Mouse (Mus musculus) kidney, postnatal 0 days (tissue): ENCODE data around the gene Abca2. TPM values are rescaled to one million over a fixed set of nuclear protein-coding genes. Genes with fewer than 3 reads are reported as not detected.
A peak's percentile ranks its signal among the peaks of the same experiment; 100 is the strongest.

Experiments used
- ATAC-seq: fragments of 200-750 bp; cut with Nextera tagmentation; replicated peaks from 2 replicates; pipeline ENCODE4 v1.8.0; 2017; ENCODE audit warnings: low read depth, moderate number of reproducible peaks, moderate TSS enrichment, moderate library complexity; ENCODE audit not compliant: low FRiP score
- DNase-seq: peaks from one replicate; pipeline ENCODE4 v3.0.0-alpha.2; 2016; ENCODE audit warnings: low spot score
- H3K27ac ChIP-seq: fragments of 300-500 bp; sonication (generic); 2 replicates; pipeline ENCODE4 v1.5.1; 2014; ENCODE audit warnings: mild to moderate bottlenecking
- H3K27me3 ChIP-seq: fragments of 300-500 bp; sonication (generic); 2 replicates; pipeline ENCODE4 v1.6.1; 2014; ENCODE audit warnings: low read length, mixed read lengths; ENCODE audit not compliant: insufficient read depth
- H3K36me3 ChIP-seq: fragments of 300-500 bp; sonication (generic); 2 replicates; pipeline ENCODE4 v1.6.1; 2014; ENCODE audit warnings: low read length, mixed read lengths; ENCODE audit not compliant: insufficient read depth
- H3K4me1 ChIP-seq: fragments of 300-500 bp; sonication (generic); replicated peaks from 2 replicates; pipeline ENCODE4 v1.6.1; 2014; ENCODE audit warnings: antibody characterized with exemption, low read length, mixed read lengths; ENCODE audit not compliant: insufficient read depth
- H3K4me2 ChIP-seq: fragments of 300-500 bp; sonication (generic); 2 replicates; pipeline ENCODE4 v1.6.1; 2014; ENCODE audit warnings: mild to moderate bottlenecking, low read length, moderate library complexity, mixed read lengths
- H3K4me3 ChIP-seq: fragments of 300-500 bp; sonication (generic); replicated peaks from 2 replicates; pipeline ENCODE4 v1.5.1; 2014; ENCODE audit warnings: low read depth, low read length
- H3K9ac ChIP-seq: fragments of 300-500 bp; sonication (generic); 2 replicates; pipeline ENCODE4 v1.6.1; 2014; ENCODE audit warnings: low read depth, low read length
- H3K9me3 ChIP-seq: fragments of 300-500 bp; sonication (generic); replicated peaks from 2 replicates; pipeline ENCODE4 v1.6.1; 2016; ENCODE audit warnings: low read length, inconsistent platforms, mixed read lengths
- CTCF ChIP-seq: IDR thresholded peaks from 2 replicates; pipeline ENCODE4 v1.5.1; 2016; ENCODE audit warnings: antibody characterized with exemption, low read depth, mild to moderate bottlenecking, moderate library complexity
- WGBS: fragments of 180-500 bp; shearing (Covaris S2); extraction: QIAGEN DNeasy Blood & Tissue Kit; methylation state at CpG from one replicate; pipeline ENCODE4 v1.1.7; 2014; 5-methylcytosine and 5-hydroxymethylcytosine counted together
- polyA plus RNA-seq: library from polyadenylated mRNA; unstranded; fragments of >200 nt; fragmentation: Nextera tagmentation; extraction: Ambion mirVana; gene quantifications from 2 replicates; pipeline ENCODE4 v1.2.1, GENCODE M21; 2015

Gene Abca2
- polyA plus RNA-seq, 1 experiment from 2014 or later: 9.7 TPM

DNA sequence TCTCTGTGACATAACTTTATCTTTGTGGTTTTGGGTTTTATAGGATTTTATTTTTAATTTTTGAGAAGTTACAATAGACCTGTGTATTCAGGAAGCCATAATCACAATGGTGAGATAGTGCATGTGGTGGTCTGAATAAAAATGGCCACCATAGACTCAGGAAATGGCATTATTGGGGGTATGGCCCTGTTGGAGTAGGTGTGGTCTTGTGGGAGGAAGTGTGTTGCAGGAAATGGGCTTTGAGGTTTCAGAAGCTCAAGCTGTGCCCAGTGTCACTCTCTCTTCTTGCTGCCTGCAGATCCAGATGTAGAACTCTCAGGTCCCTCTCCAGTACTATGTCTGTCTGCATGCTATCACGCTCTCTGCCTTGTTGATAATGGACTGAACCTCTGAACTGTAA, 52.0 kb downstream of the Abca2 start:
- no peaks in the 10 kb centered on the region for H3K9me3 ChIP-seq
- no peak for TF ChIP-seq CTCF
- no peak overlapping the region for H3K4me2 ChIP-seq
- ATAC-seq (no peak), DNase-seq (no peak)
- H3K4me1 ChIP-seq: no peaks in the 10 kb centered on the region
- no peak overlapping the region for H3K27ac ChIP-seq
- no peaks in the 10 kb centered on the region for H3K36me3 ChIP-seq
- H3K9ac ChIP-seq: no peak overlapping the region
- no peaks in the 10 kb centered on the region for H3K27me3 ChIP-seq
- 76% methylated on average over 1 of the region's 1 CpGs for WGBS
- no peak overlapping the region for H3K4me3 ChIP-seq

DNA sequence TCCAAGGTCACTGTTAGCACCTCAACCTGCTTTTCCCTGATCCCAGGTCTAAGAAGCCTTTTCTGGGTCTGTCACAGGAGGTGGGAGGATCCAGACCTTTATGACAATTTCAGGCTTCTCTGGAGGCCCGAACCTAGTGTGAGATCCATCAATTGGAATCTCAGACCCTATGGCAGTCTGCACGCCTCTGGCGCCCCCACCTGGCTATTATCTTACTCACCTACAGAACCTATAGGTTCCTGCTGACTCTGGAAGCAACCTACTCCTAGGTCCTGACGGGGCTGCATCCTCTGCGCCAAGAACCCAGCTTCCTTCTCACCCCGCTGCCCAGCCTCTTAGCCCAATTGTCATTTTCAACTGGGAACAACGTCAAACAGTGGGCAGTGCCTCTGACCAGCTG, 54.5 kb downstream of the Abca2 start:
- ATAC-seq: no peak
- Histone ChIP-seq H3K9ac (no peak overlapping the region), H3K4me1 (no peaks in the 10 kb centered on the region), H3K27ac (no peak overlapping the region), H3K9me3 (no peaks in the 10 kb centered on the region), H3K36me3 (no peaks in the 10 kb centered on the region), H3K4me2 (no peak overlapping the region), H3K4me3 (no peak overlapping the region), H3K27me3 (no peaks in the 10 kb centered on the region; the same call in 1 of the 2 replicates)
- peak; percentile 24 for DNase-seq
- peak; percentile 62 for TF ChIP-seq CTCF
- 24% methylated on average over 7 of the region's 7 CpGs for WGBS

DNA sequence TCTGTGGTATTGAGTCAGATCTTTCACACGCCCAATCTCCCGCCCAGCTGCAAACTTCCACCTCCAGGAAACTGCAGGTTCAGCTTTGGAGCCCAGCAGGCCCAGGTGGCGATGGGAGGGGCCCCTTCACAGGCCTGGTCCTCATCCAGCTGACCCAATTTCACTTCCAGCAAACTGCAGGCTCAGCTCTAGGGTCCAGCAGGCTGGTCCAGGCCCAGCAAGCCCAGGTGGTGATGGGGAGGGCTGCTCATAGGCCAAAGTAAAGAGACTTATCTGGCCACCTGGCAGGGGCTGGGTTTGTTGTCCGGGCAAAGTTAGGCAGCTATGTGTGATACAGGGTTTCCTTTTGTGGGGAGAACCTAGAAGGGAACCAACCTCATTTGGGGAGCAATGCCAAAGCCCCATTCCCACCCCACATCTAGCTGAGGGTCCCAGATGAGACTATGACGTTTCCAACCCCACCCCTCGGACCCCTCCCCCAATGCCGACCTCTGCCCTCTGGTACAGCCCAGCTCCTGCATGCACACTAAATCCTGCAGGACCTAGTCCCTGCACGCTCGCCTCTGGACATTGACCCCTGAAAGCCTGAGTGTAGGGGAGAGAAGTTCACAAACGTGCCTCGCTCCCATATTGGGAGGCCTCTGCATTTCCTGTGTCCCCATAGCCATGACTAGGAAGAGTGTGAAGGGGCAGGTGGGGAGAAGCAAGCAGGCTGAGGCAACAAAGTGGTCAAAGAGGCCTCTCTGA, 56.6 kb downstream of the Abca2 start:
- H3K27ac ChIP-seq: no peak overlapping the region
- 58% methylated on average over 11 of the region's 11 CpGs for WGBS

DNA sequence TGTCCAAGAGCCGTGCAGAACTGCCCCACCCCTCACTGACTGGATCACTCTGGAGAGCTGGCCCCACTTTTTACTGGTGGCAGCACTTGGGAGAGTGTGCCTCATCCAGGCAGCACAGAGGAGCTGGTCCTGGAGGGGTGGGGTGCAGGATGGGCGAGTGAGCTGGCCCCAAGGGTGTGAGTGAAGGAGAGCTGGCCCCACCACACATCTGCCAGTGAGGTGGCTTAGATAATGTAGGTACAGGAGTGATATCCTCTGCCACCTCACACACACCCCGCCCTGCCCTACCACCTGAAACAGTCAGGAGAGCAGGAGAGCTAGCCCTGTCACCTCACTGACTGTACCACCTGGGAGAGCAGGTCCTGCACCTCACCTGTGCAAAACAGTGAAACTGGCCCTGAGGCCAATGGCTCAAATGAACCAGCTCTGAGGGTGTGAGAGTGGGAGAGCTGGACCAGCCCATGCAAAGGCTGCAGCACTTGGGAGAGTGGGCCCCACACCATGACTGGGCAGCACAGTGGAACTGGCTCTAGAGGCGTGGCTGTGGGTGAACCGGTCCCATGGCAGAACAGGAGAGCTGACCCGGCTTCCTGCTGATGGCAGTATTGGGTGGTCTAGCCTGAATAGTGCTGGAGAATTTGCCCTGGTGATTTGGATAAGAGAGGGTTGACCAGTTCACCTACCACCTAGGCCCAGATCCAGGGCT, 59.6 kb downstream of the Abca2 start:
- WGBS: 62% methylated on average over 6 of the region's 6 CpGs
- DNase-seq: no peak

More for the DNA sequence above, 56.6 kb downstream of the Abca2 start:
- DNase-seq: no peak
- H3K4me2 ChIP-seq: no peak overlapping the region
- H3K9ac ChIP-seq: no peak overlapping the region
- no peaks in the 10 kb centered on the region; the same call in 1 of the 2 replicates for H3K27me3 ChIP-seq
- H3K4me1 ChIP-seq: no peaks in the 10 kb centered on the region
- no peaks in the 10 kb centered on the region for H3K36me3 ChIP-seq
- H3K4me3 ChIP-seq: no peak overlapping the region
- ATAC-seq: 0 out of 2 replicates have a peak, but pooled peaks have one; percentile 50
- no peaks in the 10 kb centered on the region for H3K9me3 ChIP-seq
- TF ChIP-seq CTCF: no peak

DNA sequence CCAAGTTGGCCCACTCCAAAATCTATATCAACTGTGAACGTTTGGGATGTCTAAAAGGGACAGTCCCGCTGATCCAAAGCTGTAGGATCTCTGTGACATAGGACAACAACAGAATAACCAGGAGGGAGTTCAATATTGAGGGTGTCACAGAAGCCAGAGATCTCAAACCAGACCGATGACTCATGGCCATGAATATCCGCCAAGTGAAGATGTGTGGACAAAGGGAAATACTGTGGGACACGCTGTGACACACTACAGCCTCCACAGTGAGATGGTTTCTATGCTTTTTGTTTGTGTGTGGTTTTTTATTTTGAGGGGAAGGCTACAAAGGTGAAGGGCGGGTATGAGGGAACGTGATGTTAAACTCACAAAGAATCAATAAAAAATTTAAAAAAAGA, 60.2 kb downstream of the Abca2 start:
- no peaks in the 10 kb centered on the region for H3K9me3 ChIP-seq
- WGBS: 79% methylated on average over 7 of the region's 7 CpGs

More for the DNA sequence above, 59.6 kb downstream of the Abca2 start:
- Histone ChIP-seq H3K4me1 (no peaks in the 10 kb centered on the region), H3K27me3 (no peaks in the 10 kb centered on the region; the same call in 1 of the 2 replicates), H3K27ac (no peak overlapping the region), H3K9ac (no peak overlapping the region), H3K36me3 (no peaks in the 10 kb centered on the region), H3K4me3 (no peak overlapping the region), H3K9me3 (no peaks in the 10 kb centered on the region), H3K4me2 (no peak overlapping the region)
- TF ChIP-seq CTCF: no peak
- no peak for ATAC-seq

DNA sequence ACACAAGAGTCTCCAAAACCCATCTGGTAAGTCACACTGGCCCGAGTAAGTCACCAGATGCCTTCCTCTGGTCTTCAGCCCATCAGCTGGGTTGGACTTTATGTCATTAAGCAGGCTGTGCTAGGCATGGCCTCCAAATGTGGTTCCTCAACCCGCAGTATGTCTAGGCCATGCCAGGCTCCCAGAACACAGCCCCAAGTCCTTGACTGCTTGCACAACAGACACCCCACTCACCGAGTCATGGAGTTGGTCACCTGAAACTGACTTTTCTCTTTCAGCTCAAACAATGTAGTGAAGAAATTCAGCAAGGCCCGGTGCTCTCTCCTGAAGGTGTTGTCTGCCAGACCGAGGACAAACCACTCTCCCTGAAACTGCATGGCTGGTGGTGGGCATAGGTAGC, 64.5 kb downstream of the Abca2 start:
- H3K36me3 ChIP-seq: no peaks in the 10 kb centered on the region
- H3K9me3 ChIP-seq: no peaks in the 10 kb centered on the region
- H3K27ac ChIP-seq: no peak overlapping the region
- no peak for ATAC-seq
- no peaks in the 10 kb centered on the region for H3K4me1 ChIP-seq
- H3K4me2 ChIP-seq: no peak overlapping the region
- H3K9ac ChIP-seq: no peak overlapping the region
- 78% methylated on average over 5 of the region's 5 CpGs for WGBS
- H3K27me3 ChIP-seq: no peaks in the 10 kb centered on the region
- no peak for DNase-seq
- no peak overlapping the region for H3K4me3 ChIP-seq
- no peak for TF ChIP-seq CTCF

More for the DNA sequence above, 60.2 kb downstream of the Abca2 start:
- no peaks in the 10 kb centered on the region for H3K4me1 ChIP-seq
- ATAC-seq: no peak
- H3K36me3 ChIP-seq: no peaks in the 10 kb centered on the region
- H3K27me3 ChIP-seq: no peaks in the 10 kb centered on the region; the same call in 1 of the 2 replicates
- H3K4me3 ChIP-seq: no peak overlapping the region
- no peak overlapping the region for H3K4me2 ChIP-seq
- DNase-seq: no peak
- no peak overlapping the region for H3K9ac ChIP-seq
- no peak overlapping the region for H3K27ac ChIP-seq
- no peak for TF ChIP-seq CTCF
